Mouse (Mus musculus): Measurements from ENCODE around the gene Nell1. TPM values are rescaled to one million over a fixed set of nuclear protein-coding genes. Genes with fewer than 3 reads are reported as not detected.

Nell1 gene
- polyA plus RNA-seq (2017; shearing (Covaris generic)), result not detected

DNA sequence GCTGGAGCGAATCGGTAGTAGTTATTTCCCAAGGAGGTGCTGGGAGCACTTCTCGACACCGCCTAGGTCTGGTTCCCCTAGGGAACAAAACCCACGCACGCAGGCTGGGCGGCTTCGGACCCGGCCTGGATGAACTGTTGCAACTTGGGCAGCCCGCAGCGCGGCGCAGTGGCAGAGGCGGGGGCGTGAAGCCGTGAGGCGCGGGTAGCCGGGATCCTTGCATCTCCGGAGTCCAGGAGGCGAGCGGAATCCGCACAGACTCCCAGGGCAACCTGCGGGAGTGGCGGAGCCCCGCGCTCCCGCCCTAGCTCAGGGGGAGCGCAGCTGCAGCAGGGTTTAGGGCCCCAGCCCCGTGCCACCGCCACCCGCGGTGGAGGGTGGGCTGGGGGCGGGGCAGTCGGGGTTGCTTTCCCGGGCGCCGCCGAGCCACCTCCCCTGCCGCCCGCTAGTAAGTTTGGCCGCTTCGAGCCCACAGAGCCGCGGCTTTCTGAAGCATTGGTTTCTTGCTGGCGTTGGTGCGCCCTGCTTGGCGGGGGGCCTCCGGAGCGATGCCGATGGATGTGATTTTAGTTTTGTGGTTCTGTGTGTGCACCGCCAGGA is at the start of gene Nell1:
Gene Nell1, plus strand, starts transcription at position 24 of the 600 bp plus-strand sequence.

DNA sequence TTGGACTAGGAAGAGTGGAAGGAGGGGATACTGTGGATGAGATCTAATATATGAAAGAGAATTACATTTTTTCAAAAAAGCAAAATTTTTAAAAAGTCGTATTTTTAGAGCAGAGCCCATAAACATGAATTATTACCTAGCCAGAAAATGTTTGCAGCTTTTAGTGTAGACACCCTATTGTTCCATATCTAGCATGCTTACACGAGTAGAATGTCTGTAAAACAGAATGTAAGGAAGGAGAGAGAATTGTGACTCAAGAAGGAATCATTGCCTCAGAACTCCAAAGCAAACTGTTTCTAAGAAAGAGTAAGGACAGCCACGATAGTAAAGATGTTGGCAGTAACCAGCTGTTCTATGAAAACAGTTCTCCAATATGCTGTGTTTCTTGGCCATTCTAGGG is 624.2 kb downstream of the Nell1 start, which contains the start of gene 4933405O20Rik:
Gene 4933405O20Rik, plus strand, starts transcription at position 301 of the 400 bp plus-strand sequence.

Other genes with a start within 250 kb of the Nell1 start
- 58.2 TPM for gene Htatip2, start 215.7 kb upstream of the Nell1 start, polyA plus RNA-seq (2017; shearing (Covaris generic))
- gene Prmt3, start 196.5 kb upstream of the Nell1 start, polyA plus RNA-seq (2017; shearing (Covaris generic)), result 17.2 TPM
- gene Slc6a5, start 64.7 kb upstream of the Nell1 start, polyA plus RNA-seq (2017; shearing (Covaris generic)), result not detected

Data from inflammation-experienced regulatory T-cells, adult 16 weeks (primary cell).